Mouse (Mus musculus) limb, embryonic 11.5 days (tissue): ENCODE results near the gene Rbm8a2. TPM values are rescaled to one million over a fixed set of nuclear protein-coding genes. Genes with fewer than 3 reads are reported as not detected.

Source experiments
- ATAC-seq: fragments of 200-750 bp; cut with Nextera tagmentation; 2 replicates; pipeline ENCODE4 v1.8.0; 2017; ENCODE audit warnings: low read depth; ENCODE audit not compliant: insufficient number of reproducible peaks, low FRiP score, low TSS enrichment
- DNase-seq: peaks from one replicate; pipeline ENCODE4 v3.0.0-alpha.2; 2015; ENCODE audit warnings: low spot score
- H3K27ac ChIP-seq: fragments of 300-500 bp; sonication (generic); replicated peaks from 2 replicates; pipeline ENCODE4 v1.5.1; 2014; ENCODE audit warnings: low read depth, mild to moderate bottlenecking, low read length
- H3K27me3 ChIP-seq: fragments of 300-500 bp; sonication (generic); 2 replicates; pipeline ENCODE4 v1.6.1; 2014; ENCODE audit warnings: mild to moderate bottlenecking, low read length, mixed read lengths; ENCODE audit not compliant: control insufficient read depth, insufficient read depth
- H3K36me3 ChIP-seq: fragments of 300-500 bp; sonication (generic); 2 replicates; pipeline ENCODE4 v1.6.1; 2014; ENCODE audit warnings: mild to moderate bottlenecking, low read length, moderate library complexity, mixed read lengths; ENCODE audit not compliant: control insufficient read depth, insufficient read depth
- H3K4me1 ChIP-seq: fragments of 300-500 bp; sonication (generic); 2 replicates; pipeline ENCODE4 v1.6.1; 2014; ENCODE audit warnings: low read length, mixed read lengths; ENCODE audit not compliant: control insufficient read depth, insufficient read depth
- H3K4me2 ChIP-seq: fragments of 300-500 bp; sonication (generic); 2 replicates; pipeline ENCODE4 v1.6.1; 2014; ENCODE audit warnings: low read depth, mild to moderate bottlenecking, moderate library complexity; ENCODE audit not compliant: severe bottlenecking
- H3K4me3 ChIP-seq: fragments of 300-500 bp; sonication (generic); 2 replicates; pipeline ENCODE4 v1.5.1; 2014; ENCODE audit warnings: low read depth, low read length
- H3K9ac ChIP-seq: fragments of 300-500 bp; sonication (generic); 2 replicates; pipeline ENCODE4 v1.6.1; 2014; ENCODE audit warnings: mild to moderate bottlenecking, low read length
- H3K9me3 ChIP-seq: fragments of 300-500 bp; sonication (generic); 2 replicates; pipeline ENCODE4 v1.6.1; 2016; ENCODE audit warnings: low read length; ENCODE audit not compliant: control insufficient read depth
- WGBS: fragments of 180-500 bp; shearing (Covaris S2); extraction: QIAGEN DNeasy Blood & Tissue Kit; methylation state at CpG from one replicate; pipeline ENCODE4 v1.1.7; 2014; 5-methylcytosine and 5-hydroxymethylcytosine counted together
- polyA plus RNA-seq: library from polyadenylated mRNA; unstranded; fragments of >200 nt; fragmentation: Nextera tagmentation; extraction: Ambion mirVana; gene quantifications from 2 replicates; pipeline ENCODE4 v1.2.1, GENCODE M21; 2014

The Rbm8a2 gene
- polyA plus RNA-seq, 1 experiment from 2014 or later = 1.4 TPM

DNA sequence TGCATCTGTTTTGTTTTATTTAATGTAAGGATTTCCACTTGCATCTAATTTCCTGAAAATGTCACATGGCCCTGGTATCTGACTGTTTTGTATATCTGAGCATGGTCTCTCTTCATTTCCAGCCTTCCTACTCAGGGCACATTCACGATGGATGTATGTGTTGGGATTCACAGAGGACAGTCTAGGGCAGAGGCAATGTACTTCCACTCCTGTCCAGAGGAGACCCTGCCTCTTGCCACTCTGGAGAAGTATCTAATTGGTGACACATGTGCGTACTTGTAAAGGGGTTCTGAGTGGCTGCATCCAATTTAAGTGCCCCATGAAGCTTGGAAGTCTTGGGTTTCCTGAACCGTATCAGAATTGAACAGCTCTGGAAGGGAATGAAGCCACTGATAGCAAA lies 28.5 kb downstream of the Rbm8a2 start:
- H3K36me3 ChIP-seq = no peaks in the 10 kb centered on the region
- H3K4me3 ChIP-seq = no peak overlapping the region
- no peaks in the 10 kb centered on the region for H3K27me3 ChIP-seq
- ATAC-seq (peak; percentile 32; the same call in 1 of the 2 replicates), DNase-seq (no peak)
- H3K4me1 ChIP-seq = peaks cover 5% of the 10 kb centered on the region; the same call in 1 of the 2 replicates
- H3K9ac ChIP-seq = no peak overlapping the region
- 38% methylated on average over 3 of the region's 3 CpGs for WGBS
- no peaks in the 10 kb centered on the region for H3K9me3 ChIP-seq
- no peak overlapping the region for H3K4me2 ChIP-seq
- no peak overlapping the region for H3K27ac ChIP-seq

DNA sequence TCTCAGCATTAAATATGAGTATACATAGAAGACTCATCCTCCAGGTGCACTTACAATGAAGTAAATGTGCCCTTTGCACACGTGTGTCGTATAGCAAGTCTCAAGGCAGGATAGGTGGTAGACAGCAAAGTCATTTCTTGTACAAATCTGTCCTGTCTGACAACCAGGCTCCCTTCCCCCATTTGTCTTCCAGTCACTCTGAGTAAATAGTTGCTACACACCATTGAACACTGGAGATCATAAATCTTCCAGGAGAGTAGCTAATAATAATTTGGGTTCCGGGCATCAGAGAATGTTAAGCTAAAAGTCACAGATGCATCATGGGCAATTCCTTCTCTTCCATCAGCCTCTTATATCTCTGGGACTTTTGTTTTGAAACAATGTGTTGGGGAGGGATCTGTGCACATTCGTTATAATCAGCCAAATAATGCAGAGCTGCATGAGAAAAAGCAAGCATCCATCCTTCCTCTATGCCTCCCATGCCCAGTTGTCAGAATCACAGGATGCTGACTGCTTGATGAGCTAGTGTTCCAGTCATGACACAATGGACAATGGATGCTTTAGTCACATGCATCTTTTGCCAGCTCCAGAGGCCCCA lies 32.1 kb downstream of the Rbm8a2 start:
- ATAC-seq (no peak), DNase-seq (no peak)
- H3K27me3 ChIP-seq = no peaks in the 10 kb centered on the region
- H3K9me3 ChIP-seq = no peaks in the 10 kb centered on the region
- WGBS = 77% methylated on average over 4 of the region's 4 CpGs
- H3K4me2 ChIP-seq = no peak overlapping the region
- peaks cover 5% of the 10 kb centered on the region; the same call in 1 of the 2 replicates for H3K4me1 ChIP-seq
- H3K4me3 ChIP-seq = no peak overlapping the region
- no peaks in the 10 kb centered on the region for H3K36me3 ChIP-seq
- no peak overlapping the region for H3K27ac ChIP-seq
- no peak overlapping the region for H3K9ac ChIP-seq

DNA sequence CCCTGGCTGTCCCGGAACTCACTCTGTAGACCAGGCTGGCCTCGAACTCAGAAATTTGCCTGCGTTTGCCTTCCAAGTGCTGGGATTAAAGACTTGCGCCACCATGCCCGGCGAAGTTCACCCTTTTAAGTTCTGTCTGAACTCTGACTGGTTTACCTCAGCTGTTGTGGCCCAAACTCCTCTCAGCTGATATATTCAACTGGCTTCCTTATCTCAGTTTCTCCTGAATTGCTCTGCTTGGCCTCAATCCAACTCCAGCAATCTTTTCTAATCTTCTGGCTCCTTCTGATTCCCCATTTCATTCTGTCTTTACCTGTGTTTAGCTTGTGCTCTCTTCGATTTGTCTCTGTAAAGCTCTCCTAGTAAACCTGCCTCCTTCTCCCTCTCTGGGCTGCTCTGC lies 35.7 kb downstream of the Rbm8a2 start:
- H3K9ac ChIP-seq = no peak overlapping the region
- WGBS = 92% methylated on average over 7 of the region's 7 CpGs

DNA sequence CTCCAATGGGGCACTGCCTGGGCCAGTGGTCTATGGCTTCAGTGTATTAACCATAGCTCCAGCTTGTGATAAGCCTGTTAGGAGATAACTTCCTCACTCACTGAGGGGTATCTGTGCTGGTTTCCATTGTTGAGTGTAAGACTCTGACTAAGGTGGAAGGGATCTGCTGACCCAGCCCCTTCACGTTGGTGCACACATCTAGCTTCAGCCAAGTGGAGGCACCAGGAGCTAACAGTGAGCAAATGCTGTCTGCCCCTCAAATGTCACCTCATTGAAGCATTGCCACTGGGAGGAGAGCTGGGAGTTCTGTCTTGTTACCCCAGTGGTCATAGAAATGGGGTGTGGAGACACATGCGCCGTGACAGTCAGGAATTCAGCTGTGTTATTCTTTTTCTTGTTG lies 40.2 kb downstream of the Rbm8a2 start:
- Histone ChIP-seq H3K4me3 (no peak overlapping the region), H3K27me3 (no peaks in the 10 kb centered on the region), H3K9ac (no peak overlapping the region), H3K4me1 (no peaks in the 10 kb centered on the region), H3K9me3 (no peaks in the 10 kb centered on the region), H3K27ac (no peak overlapping the region), H3K4me2 (no peak overlapping the region), H3K36me3 (no peaks in the 10 kb centered on the region)
- 79% methylated on average over 3 of the region's 3 CpGs for WGBS
- DNase-seq = no peak
- ATAC-seq = no peak

More for the DNA sequence above, 35.7 kb downstream of the Rbm8a2 start:
- Histone ChIP-seq H3K27me3 (no peaks in the 10 kb centered on the region), H3K27ac (no peak overlapping the region), H3K4me2 (no peak overlapping the region), H3K4me3 (no peak overlapping the region), H3K36me3 (no peaks in the 10 kb centered on the region), H3K4me1 (no peaks in the 10 kb centered on the region), H3K9me3 (no peaks in the 10 kb centered on the region)
- DNase-seq (no peak), ATAC-seq (no peak)

DNA sequence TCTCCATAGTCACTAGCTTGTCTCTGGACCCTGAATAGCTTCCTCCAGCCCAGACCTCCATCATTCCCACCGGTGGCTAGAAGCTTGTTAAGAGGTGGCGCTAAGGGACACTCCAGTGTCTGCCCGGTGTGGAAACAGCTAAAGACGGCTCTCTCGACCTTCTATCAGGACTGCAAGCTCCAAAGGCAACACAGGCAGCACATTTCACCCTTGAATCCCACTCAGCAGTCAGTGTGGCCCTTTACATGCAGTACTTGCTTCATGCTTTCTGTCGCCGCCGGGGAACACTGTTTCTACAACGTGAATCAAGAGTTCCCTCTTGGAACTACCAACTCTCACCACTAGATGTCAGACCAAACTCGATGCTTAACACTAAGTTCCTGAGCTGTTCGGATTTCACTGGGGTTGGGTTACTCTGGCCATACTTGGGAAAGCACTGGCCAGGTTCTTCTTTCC lies 42.6 kb downstream of the Rbm8a2 start:
- Histone ChIP-seq H3K9me3 (no peaks in the 10 kb centered on the region), H3K9ac (peak overlapping the region; percentile 37; the same call in 1 of the 2 replicates), H3K4me1 (no peaks in the 10 kb centered on the region), H3K27ac (no peak overlapping the region), H3K4me3 (no peak overlapping the region), H3K4me2 (peak overlapping the region; percentile 27; the same call in 1 of the 2 replicates), H3K36me3 (no peaks in the 10 kb centered on the region), H3K27me3 (no peaks in the 10 kb centered on the region)
- 14% methylated on average over 11 of the region's 11 CpGs for WGBS
- ATAC-seq (peak; percentile 81), DNase-seq (peak; percentile 79)

DNA sequence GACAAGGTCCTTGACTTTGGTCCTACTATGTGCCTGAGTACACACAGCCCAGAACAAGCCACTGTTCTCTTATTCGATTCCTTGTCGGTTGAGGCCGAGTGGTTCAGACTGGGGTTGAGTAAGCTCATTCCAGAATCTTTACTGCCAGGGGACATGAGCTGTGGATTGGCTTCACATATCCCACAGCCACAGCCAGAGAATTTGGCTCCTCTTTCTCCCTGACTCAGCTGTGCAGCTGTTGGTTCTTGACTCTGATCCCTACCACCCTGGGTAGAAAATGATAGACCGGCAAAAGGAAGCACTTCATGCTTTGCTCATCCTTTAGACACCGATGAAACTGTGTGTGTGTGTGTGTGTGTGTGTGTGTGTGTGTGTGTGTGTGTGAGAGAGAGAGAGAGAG lies 47.5 kb downstream of the Rbm8a2 start:
- Histone ChIP-seq H3K9me3 (no peaks in the 10 kb centered on the region), H3K4me1 (no peaks in the 10 kb centered on the region), H3K27ac (no peak overlapping the region), H3K4me2 (no peak overlapping the region), H3K27me3 (no peaks in the 10 kb centered on the region), H3K9ac (no peak overlapping the region), H3K36me3 (no peaks in the 10 kb centered on the region), H3K4me3 (no peak overlapping the region)
- no peak for DNase-seq
- ATAC-seq = no peak
- 96% methylated on average over 5 of the region's 5 CpGs for WGBS

Other genes starting within 250 kb of the Rbm8a2 start
- 163 and 173 TPM in 2 replicates for gene Exo1, start 98.5 kb downstream of the Rbm8a2 start, polyA plus RNA-seq
- gene Gm38100, start 58.8 kb downstream of the Rbm8a2 start, polyA plus RNA-seq = 0.10 TPM in 1 of 2 replicates, not detected in the other